Mouse (Mus musculus) megakaryocyte progenitor cell, adult 5-6 weeks (primary cell): ENCODE data around the gene Znrd1. TPM values are rescaled to one million over a fixed set of nuclear protein-coding genes. Genes with fewer than 3 reads are reported as not detected.
A peak's percentile ranks its signal among the peaks of the same experiment; 100 is the strongest.

Experiments used
- ATAC-seq: replicated peaks from 2 replicates; pipeline ENCODE4 v1.8.0; 2016; ENCODE audit warnings: mild to moderate bottlenecking, moderate TSS enrichment, inconsistent platforms; ENCODE audit not compliant: poor library complexity
- total RNA-seq, 2 experiments: library from RNA; stranded (forward) in 1 of 2; stranded (reverse) in 1 of 2; fragments of 157-497, 149-512 nt in 1 of 2; fragments of 200-1000 nt in 1 of 2; gene quantifications; 2 replicates each; pipeline versions ENCODE4 v1.2.3 to v1.2.4; 2015 to 2017

Gene Znrd1
- total RNA-seq, 2 experiments from 2014 or later: 53.9 to 108 TPM

DNA sequence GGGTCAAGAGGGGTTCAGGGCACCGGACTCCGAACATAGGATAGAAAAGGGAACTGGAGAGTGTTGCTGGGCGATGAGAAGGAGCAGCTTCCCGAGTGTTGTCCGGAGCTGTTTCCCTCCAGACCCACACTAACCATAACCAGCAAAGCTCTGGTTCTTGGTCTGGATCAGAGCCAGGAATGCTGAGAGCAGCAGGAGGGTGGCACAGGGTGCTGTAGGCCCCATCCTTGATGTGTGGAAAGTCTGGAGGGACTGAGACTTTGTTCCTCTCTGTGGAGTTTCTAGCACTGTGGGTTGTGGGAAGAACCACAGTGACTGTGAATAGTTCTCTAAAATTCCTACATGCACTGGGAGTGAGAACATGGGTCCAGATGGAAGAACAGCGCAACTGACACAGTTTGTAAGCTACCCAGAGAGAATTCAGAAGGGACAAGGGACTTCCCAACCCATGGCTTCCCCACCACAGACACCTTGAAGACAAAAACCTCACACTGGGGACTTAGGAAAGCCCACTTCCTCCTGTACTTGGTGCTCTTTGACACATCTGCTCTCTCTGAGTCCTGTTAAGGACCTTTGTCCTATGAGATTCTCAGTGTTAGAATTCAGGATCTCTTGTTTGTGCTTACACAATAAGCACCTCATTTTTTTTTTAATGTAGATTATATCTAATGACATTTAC is 13.0 kb upstream of the Znrd1 start:
- ATAC-seq: peak; percentile 68

DNA sequence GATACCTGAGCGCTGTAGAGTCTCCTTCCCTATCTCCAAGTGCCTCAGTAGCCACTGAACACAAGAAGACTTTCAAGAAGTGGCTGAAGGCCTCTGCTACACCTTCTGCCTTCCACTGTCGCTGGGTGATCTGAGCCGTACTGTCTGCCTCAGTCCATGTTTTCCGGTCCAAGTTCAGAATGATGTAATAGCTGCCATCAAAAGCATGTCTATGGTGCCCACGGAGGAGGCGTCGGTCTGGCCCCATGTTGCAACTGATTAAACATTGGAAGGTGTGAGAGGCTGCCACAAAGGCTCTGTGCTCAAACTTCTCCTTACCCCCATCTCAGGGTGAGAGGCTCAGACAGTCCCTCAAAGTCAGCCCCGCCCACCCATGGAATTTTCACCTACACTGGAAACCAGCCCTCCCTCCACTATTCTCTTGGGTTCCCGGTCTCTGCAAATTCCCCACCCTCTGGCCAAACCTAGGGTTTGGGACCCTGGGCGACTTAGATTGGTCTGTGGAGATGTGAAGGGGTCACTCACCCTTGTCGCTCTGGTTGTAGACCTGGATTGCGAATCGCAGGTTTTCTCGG is 12.0 kb upstream of the Znrd1 start:
- ATAC-seq: peak; percentile 29

DNA sequence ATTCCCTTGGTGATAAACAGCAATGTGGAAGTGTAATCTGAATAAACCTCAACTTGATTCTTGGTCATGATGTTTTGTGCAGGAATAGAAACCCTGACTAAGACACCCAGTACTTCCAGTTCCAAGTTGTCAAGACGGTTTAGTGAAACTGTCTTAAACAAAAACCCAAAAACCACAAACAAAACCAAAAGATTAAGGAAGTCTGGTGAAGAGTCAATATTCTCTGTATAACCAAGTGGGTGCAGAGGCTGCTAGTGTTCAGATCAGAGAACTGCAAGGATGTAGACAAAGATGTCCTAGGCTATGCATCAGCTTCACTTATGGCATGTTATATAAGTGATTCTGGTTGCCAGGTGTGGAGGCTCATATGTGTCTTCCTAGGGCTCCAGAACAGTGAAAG is 8.5 kb upstream of the Znrd1 start:
- ATAC-seq: peak; percentile 64

DNA sequence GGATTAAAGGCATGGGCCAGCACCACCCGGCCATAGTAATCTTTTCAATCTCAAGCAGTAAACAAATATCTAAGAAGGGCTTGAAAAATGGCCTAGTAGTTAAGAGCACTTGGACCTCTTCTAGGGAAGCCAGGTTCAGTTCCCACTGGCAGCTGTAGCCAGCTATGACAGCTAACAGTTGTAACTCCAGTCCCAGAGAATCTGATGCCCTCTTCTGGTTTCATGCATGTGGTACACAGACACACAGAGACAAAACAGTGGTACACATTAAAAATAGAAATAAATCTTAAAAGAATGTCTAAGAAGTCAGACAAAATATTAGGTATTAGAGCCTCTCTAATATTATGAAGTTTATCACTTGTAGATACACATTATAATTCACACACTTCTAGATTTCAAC is 2.8 kb upstream of the Znrd1 start:
- no peak for ATAC-seq

DNA sequence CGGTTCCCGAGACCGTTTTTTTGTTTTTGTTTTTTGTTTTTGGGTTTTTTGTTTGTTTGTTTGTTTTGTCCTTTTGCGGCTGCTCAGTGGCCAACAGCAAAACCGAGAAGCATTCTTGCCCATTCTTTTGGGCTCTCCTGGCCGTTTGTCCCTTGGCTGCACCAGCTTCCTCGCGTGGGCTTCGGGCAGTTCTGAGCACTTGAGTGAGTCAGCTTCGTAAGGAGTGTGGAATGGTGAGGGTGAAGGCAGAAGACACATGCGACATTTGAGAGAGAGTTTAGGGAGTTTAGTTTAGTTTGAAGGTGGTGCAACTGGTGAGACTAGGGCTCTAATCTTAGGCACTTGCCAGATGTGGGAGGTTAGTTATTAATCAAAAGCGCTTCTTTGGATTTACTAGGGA is 525 bp upstream of the Znrd1 start:
- 0 out of 2 replicates have a peak, but pooled peaks have one; percentile 13 for ATAC-seq

DNA sequence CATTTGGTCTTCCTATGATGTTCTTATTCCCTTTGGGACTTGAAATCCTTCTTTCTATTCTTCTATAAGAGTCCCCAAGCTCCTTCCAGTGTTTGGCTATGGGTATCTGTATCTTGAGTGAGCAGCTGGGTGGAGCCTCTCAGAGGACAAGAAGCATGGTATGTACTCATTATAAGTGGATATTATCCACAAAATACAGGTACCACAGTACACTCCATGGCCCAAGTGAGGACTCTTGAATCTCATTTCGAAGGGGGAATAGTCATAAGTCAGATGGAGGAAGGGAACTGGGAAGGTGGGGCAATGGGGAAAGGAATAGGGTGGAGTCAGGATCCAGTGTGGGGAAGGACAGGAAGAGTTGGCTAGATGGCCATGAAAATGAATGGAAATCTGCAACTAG is 5.3 kb downstream of the Znrd1 start:
- ATAC-seq: no peak

DNA sequence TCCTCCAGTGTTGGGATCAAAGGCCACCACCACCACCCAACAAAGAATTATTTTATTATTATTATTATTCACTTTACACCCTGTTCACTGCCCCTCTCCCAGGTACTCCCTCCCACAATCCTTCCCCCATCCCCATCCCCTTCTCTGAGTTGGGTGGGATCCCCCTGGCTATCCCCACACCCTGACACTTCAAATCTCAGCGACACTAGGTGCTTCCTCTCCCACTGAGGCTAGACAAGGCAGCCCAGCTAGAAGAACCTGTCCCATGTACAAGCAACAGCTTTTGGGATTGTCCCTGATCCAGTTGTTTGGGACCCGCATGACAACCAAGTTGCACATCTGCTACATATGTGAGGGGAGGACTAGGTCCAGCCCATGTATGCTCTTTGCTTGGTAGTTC is 5.7 kb downstream of the Znrd1 start:
- ATAC-seq: no peak

DNA sequence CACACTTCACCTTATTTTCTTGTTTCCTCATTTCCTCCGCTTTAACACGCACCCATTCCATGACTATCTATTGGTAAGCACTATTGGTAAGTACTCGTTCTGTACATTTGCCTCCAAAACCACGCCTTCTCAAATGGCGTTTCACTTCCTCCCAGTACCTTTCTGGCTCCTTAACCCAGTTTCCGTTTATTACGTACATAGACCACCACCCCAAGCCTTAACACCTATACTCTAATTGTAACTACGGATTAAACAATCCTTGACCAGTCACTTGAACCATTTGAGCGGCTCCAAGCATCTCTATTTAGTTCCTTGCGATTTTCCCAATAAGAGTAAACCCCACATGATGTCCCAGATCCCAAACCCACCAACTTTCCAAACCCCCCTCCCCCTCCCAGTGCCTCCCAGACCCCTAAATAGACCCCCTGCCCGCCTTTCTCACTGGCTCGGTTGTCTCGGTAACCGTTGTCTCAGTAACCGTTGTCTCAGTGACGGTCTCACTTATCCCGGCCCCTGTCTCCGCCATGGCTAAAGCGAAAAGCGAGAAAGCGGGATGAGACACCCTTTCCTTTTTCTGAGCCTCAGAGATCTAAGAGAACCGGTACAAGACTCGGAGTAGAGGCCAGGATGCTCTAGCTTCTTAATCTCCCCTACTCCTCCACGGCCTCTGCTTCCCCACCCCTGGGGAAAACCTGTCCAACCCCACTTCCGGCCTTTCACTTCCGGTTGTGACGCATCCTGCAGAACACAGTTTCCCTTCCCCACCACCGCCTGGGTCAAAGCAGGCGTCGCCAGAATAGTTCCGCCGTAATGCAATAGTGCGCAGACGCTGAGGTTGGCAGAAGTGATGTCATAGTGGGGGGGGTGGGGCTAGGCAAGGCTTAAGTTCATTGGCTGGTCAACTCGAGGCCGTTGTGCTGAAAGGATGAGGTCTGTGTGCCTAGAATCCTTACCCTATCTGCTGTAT is 7.1 kb downstream of the Znrd1 start, which contains the start of gene Ppp1r11:
Ppp1r11 (minus strand) TSS at position 761 of the 967 bp plus-strand sequence.
- ATAC-seq: peak; percentile 96

DNA sequence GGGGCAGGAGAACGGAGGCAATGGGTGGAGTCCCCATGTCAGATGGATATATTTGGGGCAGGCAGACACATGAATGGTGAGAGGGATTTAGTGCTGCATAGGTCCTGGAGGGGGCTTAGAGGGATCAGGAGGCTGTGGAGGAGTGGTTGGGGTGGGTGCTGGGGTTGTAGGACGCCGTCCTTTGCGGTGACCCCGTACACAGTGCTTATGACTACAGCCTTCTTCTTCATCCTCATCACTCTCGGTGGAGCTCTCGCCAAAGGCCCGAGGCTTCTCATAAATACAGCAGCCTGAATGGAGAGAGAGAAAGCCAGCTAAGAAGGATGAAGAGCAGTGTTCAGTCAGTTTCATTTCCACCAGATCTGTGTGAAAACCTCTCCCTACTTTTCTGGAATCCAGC is 9.1 kb downstream of the Znrd1 start:
- no peak for ATAC-seq

DNA sequence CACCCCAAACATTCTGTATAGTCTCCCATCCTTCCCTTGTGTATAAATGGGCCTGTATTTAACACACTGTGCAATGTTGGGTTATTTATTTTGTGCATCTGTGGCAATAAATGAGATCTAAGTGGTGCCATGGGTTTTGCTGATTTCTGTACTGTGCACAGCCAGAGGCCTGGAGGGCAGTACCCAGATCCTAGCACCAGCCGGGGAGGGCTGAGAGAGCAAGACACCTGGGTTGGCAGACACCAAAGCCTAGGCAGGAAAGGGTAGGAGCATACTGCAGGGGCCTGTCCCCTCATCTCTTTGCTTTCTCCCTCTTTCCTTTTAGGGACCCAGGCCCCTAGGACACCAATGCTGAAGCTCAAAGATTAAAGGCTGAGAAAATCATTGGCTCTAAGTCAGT is 10.1 kb downstream of the Znrd1 start:
- no peak for ATAC-seq

DNA sequence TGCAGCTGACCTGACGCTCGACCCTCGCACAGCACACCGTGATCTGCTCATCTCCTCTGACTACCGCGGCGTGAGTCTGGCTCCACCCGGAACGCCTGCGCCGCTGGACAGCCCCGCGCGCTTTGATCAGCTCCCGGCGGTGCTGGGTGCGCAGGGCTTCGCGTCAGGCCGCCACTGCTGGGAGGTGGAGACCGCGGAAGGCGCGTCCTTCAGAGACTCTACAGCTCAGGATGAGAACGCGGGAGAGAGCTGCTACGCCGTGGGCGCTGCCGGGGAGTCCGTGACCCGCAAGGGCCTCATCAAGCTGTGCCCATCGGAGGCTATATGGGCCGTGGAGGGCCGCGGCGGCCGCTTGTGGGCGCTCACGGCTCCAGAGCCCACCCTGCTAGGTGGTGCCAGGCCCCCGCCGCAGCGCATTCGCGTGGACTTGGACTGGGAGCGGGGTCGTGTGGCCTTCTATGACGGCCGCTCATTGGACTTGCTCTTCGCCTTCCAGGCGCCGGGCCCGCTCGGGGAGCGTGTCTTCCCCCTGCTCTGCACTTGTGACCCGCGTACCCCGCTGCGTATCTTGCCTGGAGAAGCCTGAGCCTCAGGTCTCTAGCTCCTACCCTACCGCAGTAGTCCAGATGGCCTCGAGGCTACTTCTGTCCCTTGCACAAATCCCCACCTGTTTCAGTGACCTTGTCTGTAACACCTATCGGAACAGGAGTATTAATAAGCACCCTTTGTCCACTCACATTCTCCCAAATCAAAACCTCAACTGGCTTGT is 11.1 kb downstream of the Znrd1 start:
- peak; percentile 7; the same call in 1 of the 2 replicates for ATAC-seq

DNA sequence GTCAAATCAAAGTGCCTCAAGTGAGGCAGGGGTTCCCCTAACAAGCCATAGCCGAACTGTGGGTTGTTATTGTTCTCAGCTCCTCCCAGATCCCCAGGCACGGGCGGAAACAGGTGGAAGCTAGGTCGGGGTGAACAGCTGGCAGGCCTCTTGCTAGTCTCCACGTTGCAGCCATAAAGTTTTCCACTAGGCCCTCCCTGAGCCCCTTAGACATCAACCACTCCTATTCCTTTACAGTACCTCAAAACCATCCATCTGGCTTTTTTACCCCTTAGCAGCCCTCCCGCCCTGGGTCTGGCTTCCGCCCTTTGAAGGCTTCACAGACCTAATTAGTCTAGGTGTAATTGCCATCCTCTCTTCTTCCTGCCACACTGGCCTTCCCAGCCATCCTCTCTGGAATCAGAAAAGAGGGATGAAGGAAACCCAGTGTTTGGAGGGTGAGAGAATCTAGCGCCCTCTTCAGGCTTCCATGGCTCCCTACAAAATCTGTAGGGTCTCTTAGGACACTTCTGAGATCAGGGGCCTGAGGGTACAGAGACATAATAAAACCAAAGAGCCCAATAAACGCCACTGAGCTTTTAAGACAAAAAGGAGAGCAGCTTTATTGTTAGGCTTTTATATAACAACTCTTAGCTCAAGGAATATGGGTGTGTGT is 14.1 kb downstream of the Znrd1 start:
- ATAC-seq: no peak

DNA sequence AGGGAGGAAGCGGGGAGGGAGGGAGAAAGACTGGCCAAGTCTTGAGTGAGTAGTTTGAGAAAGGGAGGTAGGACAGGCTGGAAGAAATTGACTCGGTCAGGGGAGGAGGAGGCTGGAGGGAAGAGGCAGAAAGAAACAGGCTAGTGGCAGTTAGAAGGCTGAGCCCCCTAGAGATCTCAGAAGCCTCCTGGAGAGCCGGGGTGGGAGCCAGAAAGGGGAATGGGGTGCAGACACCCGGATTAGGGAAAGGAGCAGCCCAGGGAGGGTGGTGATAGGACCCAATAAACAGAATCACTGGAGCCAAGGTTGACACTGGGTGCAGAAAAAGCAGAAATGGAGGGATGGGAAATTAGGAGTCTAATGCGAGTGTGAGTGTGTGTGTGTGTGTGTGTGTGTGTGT is 14.7 kb downstream of the Znrd1 start:
- no peak for ATAC-seq

DNA sequence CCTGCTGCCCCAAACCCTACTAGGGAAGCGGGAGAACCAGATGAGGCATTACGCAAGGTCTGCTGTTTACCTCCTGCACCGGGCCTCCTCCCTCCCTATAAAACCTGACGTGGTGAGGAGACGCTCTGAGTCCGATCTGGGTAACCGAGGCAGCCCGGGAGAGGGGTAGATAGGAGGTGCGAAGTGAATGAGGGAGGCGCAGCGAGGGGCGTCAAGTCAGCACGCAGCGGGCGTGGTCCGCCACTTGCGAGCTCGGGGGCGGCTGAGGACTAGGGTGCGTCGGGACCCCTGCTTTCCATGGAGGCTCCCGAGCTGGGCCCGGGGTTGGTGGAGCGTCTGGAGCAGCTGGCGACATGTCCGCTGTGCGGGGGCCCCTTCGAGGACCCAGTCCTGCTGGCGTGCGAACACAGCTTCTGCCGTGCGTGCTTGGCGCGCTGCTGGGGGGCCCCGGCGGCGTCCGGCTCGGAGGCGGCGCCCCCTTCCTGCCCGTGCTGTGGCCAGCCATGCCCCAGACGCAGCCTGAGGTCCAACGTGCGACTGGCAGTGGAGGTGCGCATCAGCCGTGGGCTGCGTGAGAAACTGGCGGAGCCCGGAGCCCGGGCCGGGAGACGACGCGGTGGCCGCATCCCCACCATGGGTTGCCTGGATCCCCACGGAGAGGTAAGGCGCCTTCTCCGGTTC is 15.4 kb downstream of the Znrd1 start, which contains the start of gene Rnf39:
Rnf39 (plus strand) TSS at position 128 of the 681 bp plus-strand sequence.
- ATAC-seq: peak; percentile 27

DNA sequence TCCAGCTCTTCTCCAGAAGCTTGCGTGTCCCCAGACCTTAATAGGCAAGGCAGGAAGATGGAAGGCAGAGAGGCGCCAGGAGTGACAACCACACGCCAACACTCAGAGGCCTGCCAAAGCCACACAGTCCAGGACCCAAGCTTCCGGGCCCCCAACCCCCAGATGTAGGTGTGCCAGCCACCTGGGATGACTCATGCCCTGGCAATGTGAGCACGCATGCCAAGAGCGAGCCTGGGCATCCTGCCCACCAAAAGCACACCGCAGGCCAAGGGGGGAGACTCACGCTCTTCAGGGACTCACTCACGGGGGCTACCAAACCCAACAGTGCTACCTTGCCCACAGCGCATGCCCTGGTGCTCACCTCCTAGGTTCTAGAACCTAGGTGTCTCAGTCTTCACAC is 16.0 kb downstream of the Znrd1 start:
- ATAC-seq: peak; percentile 18

DNA sequence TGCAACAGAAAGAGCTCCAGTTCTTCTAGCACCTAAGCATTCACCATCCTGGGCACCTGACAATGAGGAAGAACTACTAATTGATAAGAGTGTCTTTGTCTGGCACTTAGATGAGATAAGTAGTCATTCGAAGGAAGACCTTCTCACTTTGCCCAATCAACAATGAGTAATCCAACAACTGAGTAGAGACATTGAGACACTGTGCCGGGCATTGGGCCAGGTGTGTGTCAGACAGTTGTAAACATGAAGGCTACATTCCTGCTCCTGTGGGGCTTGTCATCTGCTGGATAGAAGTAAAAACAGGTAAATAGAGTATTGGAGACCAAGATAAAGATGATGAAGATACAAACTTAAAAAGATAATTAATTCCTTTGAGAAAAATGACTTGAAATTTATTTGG is 20.3 kb downstream of the Znrd1 start:
- ATAC-seq: no peak

DNA sequence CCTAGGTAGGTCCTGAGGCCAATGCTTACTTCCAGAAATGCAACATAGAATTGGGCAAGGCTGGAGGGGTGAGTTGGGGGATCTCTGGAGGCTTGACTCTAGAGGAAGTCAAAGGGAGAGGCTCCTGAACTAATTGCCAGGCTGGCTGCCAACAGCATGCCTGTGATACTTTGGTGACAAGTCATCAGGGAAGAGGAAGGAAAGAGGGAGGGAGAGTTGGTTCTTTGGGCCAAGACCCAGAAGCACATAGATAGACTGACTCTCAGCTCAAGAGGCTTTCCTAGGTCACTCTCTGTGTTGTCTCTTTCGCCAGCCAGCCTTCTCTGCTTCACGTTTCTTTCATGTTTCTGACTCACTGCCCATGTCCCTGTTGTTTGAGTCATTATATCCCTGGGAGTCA is 26.6 kb downstream of the Znrd1 start:
- ATAC-seq: no peak

DNA sequence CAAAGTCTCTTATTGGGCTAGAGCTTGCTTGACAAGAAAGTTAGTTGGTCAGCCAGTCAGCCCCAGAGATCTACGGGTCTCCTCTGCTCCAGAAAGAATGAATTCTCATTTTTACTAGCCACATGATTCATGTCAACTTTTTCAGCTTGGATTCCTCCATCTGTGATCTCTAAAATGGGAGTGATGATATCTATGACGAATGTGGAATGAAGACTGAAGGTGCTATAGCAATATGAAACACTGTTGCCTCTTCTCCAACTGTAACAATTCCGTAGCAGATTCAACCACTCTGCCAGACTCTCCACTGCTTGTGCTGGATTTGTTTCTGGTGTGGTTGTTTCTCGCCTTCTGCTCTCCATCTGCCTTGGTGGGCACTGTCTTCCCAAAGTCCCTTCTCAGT is 27.2 kb downstream of the Znrd1 start:
- ATAC-seq: no peak

DNA sequence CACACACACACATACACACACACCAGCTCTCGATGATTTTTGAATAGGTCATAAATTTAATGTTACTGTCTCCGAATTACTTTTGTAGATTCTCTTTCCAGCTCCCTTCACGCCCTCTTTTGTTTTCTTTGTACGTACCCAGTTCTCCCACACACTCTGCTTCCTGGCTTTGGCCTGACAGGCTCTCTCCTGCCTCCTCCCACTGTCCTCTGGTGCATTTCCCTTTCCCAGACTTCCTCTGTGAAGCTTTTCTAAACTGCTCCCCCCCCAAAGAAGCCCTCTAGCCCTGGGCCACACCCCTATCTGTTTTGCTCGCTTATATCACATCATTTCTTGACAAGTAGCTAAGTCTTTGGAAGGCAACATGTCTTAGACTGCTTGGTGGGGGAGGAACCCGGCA is 28.1 kb downstream of the Znrd1 start:
- no peak for ATAC-seq
